Mouse (Mus musculus) myocyte (in vitro differentiated cells): ENCODE data around the gene Gsta2.

ENCODE experiments used
- MAX ChIP-seq: IDR thresholded peaks from one replicate; pipeline ENCODE4 v1.6.1; 2011; ENCODE audit warnings: low read depth, mild to moderate bottlenecking, control low read depth
- POLR2A ChIP-seq: IDR thresholded peaks from one replicate; pipeline ENCODE4 v1.6.1; 2011; ENCODE audit warnings: low read depth, mild to moderate bottlenecking, control low read depth, moderate library complexity; ENCODE audit not compliant: insufficient read length

- TF ChIP-seq POLR2A (no peak), MAX (no peak)
Measured at GRCm38 (mm10) chr9:78319499-78319898, 36.1 kb downstream of the Gsta2 start.
